Mouse (Mus musculus) embryonic facial prominence, embryonic 11.5 days (tissue): ENCODE measurements around the gene Cmbl. TPM values are rescaled to one million over a fixed set of nuclear protein-coding genes. Genes with fewer than 3 reads are reported as not detected.

Experiments
- ATAC-seq: fragments of 200-750 bp; cut with Nextera tagmentation; replicated peaks from 2 replicates; pipeline ENCODE4 v1.8.0; 2017; ENCODE audit warnings: low read depth; ENCODE audit not compliant: insufficient number of reproducible peaks, low FRiP score, low TSS enrichment
- DNase-seq: peaks from one replicate; pipeline ENCODE4 v3.0.0-alpha.2; 2015; ENCODE audit warnings: low spot score
- H3K27ac ChIP-seq: fragments of 300-500 bp; sonication (generic); replicated peaks from 2 replicates; pipeline ENCODE4 v1.5.1; 2014; ENCODE audit warnings: mild to moderate bottlenecking, low read depth, low read length, control low read depth
- H3K27me3 ChIP-seq: fragments of 300-500 bp; sonication (generic); 2 replicates; pipeline ENCODE4 v1.6.1; 2014; ENCODE audit warnings: mild to moderate bottlenecking, low read length, moderate library complexity, mixed read lengths; ENCODE audit not compliant: control insufficient read depth, insufficient read depth
- H3K36me3 ChIP-seq: fragments of 300-500 bp; sonication (generic); replicated peaks from 2 replicates; pipeline ENCODE4 v1.6.1; 2014; ENCODE audit warnings: low read depth, mild to moderate bottlenecking, low read length, moderate library complexity, mixed read lengths; ENCODE audit not compliant: control insufficient read depth, insufficient read depth
- H3K4me1 ChIP-seq: fragments of 300-500 bp; sonication (generic); 2 replicates; pipeline ENCODE4 v1.6.1; 2014; ENCODE audit warnings: low read length, mixed read lengths; ENCODE audit not compliant: control insufficient read depth, insufficient read depth
- H3K4me2 ChIP-seq: fragments of 300-500 bp; sonication (generic); 2 replicates; pipeline ENCODE4 v1.6.1; 2014; ENCODE audit warnings: low read depth, mild to moderate bottlenecking, control low read depth, low read length, moderate library complexity
- H3K4me3 ChIP-seq: fragments of 300-500 bp; sonication (generic); 2 replicates; pipeline ENCODE4 v1.5.1; 2014; ENCODE audit warnings: low read depth, low read length, control low read depth
- H3K9ac ChIP-seq: fragments of 300-500 bp; sonication (generic); replicated peaks from 2 replicates; pipeline ENCODE4 v1.6.1; 2014; ENCODE audit warnings: mild to moderate bottlenecking, control low read depth, low read length
- H3K9me3 ChIP-seq: fragments of 300-500 bp; sonication (generic); replicated peaks from 2 replicates; pipeline ENCODE4 v1.6.1; 2016; ENCODE audit warnings: mild to moderate bottlenecking, low read length, inconsistent platforms, mixed read lengths; ENCODE audit not compliant: control insufficient read depth
- WGBS: fragments of 180-500 bp; shearing (Covaris S2); extraction: QIAGEN DNeasy Blood & Tissue Kit; methylation state at CpG from one replicate; pipeline ENCODE4 v1.1.7; 2014; 5-methylcytosine and 5-hydroxymethylcytosine counted together
- polyA plus RNA-seq: library from polyadenylated mRNA; unstranded; fragments of >200 nt; fragmentation: Nextera tagmentation; extraction: Ambion mirVana; gene quantifications from 2 replicates; pipeline ENCODE4 v1.2.1, GENCODE M21; 2014

Cmbl gene
- polyA plus RNA-seq, 1 experiment from 2014 or later: 1.4 TPM

DNA sequence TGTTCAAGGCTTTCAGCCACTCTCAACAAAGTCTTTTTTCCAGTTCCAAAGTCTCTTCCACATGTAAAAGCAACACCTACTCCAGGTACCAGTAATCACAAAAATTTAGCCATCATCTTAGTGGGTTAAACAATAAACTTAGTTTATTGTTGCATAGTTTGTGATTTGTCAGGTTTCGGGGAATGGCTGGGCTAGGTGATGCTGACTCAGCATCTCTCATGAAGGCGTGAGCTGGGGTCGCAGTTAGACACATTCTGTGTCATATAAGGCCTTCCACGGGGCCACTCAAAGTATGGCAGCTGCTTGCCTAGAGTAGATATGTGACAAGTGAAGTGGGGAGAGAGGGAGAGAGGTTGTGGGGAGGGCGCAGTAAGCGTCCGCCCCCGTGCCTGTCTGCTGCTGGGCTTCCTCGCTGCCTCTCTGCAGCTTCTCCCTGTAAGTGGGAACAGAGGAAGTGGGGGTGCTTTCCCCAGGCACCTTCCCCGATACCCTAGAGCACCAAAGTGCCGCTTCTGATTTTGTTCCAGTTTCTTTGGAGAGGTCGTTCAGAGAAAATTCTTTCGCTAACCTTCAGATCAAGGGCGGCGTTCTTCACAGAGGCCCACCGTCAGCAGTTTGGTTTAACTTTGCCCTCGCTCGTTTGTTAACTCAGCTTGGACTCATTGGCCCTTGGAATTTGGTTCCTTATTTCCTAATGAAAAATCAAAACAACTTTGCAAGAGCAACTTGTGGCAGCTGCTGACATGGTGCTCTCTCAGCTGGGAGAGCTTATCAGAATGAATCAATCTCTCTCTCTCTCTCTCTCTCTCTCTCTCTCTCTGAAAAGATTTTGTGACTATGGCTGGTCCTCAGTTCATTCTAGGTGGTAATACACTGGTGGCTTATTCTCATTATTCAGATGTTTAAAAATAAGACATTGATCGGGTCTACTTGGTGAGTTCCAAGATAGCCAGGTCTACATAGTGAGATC is 1.3 kb upstream of the Cmbl start:
- Histone ChIP-seq H3K4me1 (no peaks in the 10 kb centered on the region), H3K4me2 (peak overlapping the region; percentile 6; the same call in 1 of the 2 replicates), H3K27ac (0 out of 2 replicates have a peak overlapping the region, but pooled peaks have one; percentile 22), H3K9me3 (no peaks in the 10 kb centered on the region), H3K27me3 (no peaks in the 10 kb centered on the region), H3K36me3 (no peaks in the 10 kb centered on the region), H3K4me3 (no peak overlapping the region), H3K9ac (no peak overlapping the region)
- 48% methylated on average over 19 of the region's 19 CpGs for WGBS
- DNase-seq (peak; percentile 72), ATAC-seq (no peak)

GRCm38 (mm10) chr15:31565786-31566185 is 597 bp downstream of the Cmbl start:
- no peak overlapping the region for H3K4me3 ChIP-seq
- no peak overlapping the region for H3K4me2 ChIP-seq
- DNase-seq (no peak), ATAC-seq (no peak)
- no peaks in the 10 kb centered on the region for H3K4me1 ChIP-seq
- no peak overlapping the region for H3K9ac ChIP-seq
- 66% methylated on average over 1 of the region's 1 CpGs for WGBS
- no peaks in the 10 kb centered on the region for H3K27me3 ChIP-seq
- H3K36me3 ChIP-seq: no peaks in the 10 kb centered on the region
- H3K9me3 ChIP-seq: no peaks in the 10 kb centered on the region
- H3K27ac ChIP-seq: no peak overlapping the region

- Histone ChIP-seq H3K9ac (no peak overlapping the region), H3K27ac (no peak overlapping the region), H3K36me3 (no peaks in the 10 kb centered on the region), H3K9me3 (no peaks in the 10 kb centered on the region), H3K4me1 (no peaks in the 10 kb centered on the region), H3K27me3 (no peaks in the 10 kb centered on the region), H3K4me2 (no peak overlapping the region), H3K4me3 (no peak overlapping the region)
- ATAC-seq: no peak
- WGBS: 69% methylated on average over 7 of the region's 7 CpGs
- no peak for DNase-seq
These were observed 2.2 kb downstream of the Cmbl start for GRCm38 (mm10) chr15:31567431-31567830.

GRCm38 (mm10) chr15:31568581-31568996 is 3.4 kb downstream of the Cmbl start:
- Histone ChIP-seq H3K36me3 (no peaks in the 10 kb centered on the region), H3K4me1 (no peaks in the 10 kb centered on the region), H3K4me2 (no peak overlapping the region), H3K9ac (peak overlapping the region; percentile 32; the same call in 1 of the 2 replicates), H3K27ac (no peak overlapping the region), H3K9me3 (no peaks in the 10 kb centered on the region), H3K4me3 (no peak overlapping the region), H3K27me3 (no peaks in the 10 kb centered on the region)
- WGBS: 16% methylated on average over 12 of the region's 12 CpGs
- ATAC-seq: no peak
- no peak for DNase-seq

- ATAC-seq (no peak), DNase-seq (no peak)
- H3K27ac ChIP-seq: no peak overlapping the region
- no peak overlapping the region for H3K9ac ChIP-seq
- H3K4me2 ChIP-seq: no peak overlapping the region
- H3K9me3 ChIP-seq: no peaks in the 10 kb centered on the region
- no peak overlapping the region for H3K4me3 ChIP-seq
- H3K36me3 ChIP-seq: no peaks in the 10 kb centered on the region
- 72% methylated on average over 9 of the region's 9 CpGs for WGBS
- H3K27me3 ChIP-seq: no peaks in the 10 kb centered on the region
- H3K4me1 ChIP-seq: no peaks in the 10 kb centered on the region
These were observed 4.3 kb downstream of the Cmbl start for GRCm38 (mm10) chr15:31569325-31570022.

DNA sequence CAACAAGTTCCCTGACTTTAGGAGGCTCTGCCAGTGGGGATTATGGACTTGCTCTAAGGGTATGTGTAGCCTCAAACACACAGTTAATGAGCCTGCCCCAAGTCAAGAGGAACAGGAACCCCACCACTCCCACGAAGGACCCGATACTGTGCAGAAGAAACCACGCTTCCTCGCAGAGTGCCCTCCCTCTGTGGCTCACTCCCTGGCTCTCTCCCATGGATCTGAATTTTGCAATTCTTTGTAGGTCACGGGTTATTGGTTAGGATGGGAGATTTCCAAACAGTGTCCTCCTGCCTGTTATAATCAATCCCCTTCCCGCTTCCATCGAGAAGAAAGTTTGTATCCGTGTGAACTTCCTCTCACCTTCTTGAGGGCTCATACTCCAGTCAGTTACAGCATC is 5.8 kb downstream of the Cmbl start:
- WGBS: 91% methylated on average over 8 of the region's 8 CpGs
- no peaks in the 10 kb centered on the region for H3K9me3 ChIP-seq

GRCm38 (mm10) chr15:31571906-31572722 is 6.9 kb downstream of the Cmbl start:
- ATAC-seq (no peak), DNase-seq (no peak)
- no peaks in the 10 kb centered on the region for H3K4me1 ChIP-seq
- no peaks in the 10 kb centered on the region for H3K36me3 ChIP-seq
- 85% methylated on average over 16 of the region's 16 CpGs for WGBS
- no peak overlapping the region for H3K4me2 ChIP-seq
- no peaks in the 10 kb centered on the region for H3K9me3 ChIP-seq
- H3K27me3 ChIP-seq: no peaks in the 10 kb centered on the region
- no peak overlapping the region for H3K9ac ChIP-seq
- H3K4me3 ChIP-seq: no peak overlapping the region
- no peak overlapping the region for H3K27ac ChIP-seq

More for the DNA sequence above, 5.8 kb downstream of the Cmbl start:
- no peaks in the 10 kb centered on the region for H3K36me3 ChIP-seq
- H3K27me3 ChIP-seq: no peaks in the 10 kb centered on the region
- H3K4me2 ChIP-seq: no peak overlapping the region
- no peaks in the 10 kb centered on the region for H3K4me1 ChIP-seq
- no peak overlapping the region for H3K9ac ChIP-seq
- no peak overlapping the region for H3K4me3 ChIP-seq
- no peak for DNase-seq
- no peak overlapping the region for H3K27ac ChIP-seq
- ATAC-seq: no peak
